Mouse (Mus musculus) T-helper 2 cell (primary cell): ENCODE measurements around the gene Plekhh3.

Experiments
- in situ Hi-C: fragments of 300-600 bp; cut with MboI, MseI; formaldehyde crosslinking; loops from one replicate; pipeline ENCODE4 v1.15.1; 2025; ENCODE audit warnings: high pct_unique_total_duplicates

Gene Plekhh3

GRCm38 (mm10) chr11:101155728-101156371, 15.3 kb downstream of the Plekhh3 start, which contains the start of gene Tubg2:
Gene Tubg2, plus strand, starts transcription at chr11:101155907.
- in situ Hi-C loops = no loop called here

GRCm38 (mm10) chr11:101155151-101155550, 16.0 kb downstream of the Plekhh3 start:
- in situ Hi-C loops = no loop called here

GRCm38 (mm10) chr11:101154648-101155047, 16.5 kb downstream of the Plekhh3 start:
- in situ Hi-C loops = no loop called here

GRCm38 (mm10) chr11:101152825-101153224, 18.3 kb downstream of the Plekhh3 start:
- in situ Hi-C loops = no loop called here

GRCm38 (mm10) chr11:101151063-101151462, 20.1 kb downstream of the Plekhh3 start:
- in situ Hi-C loops = no loop called here

- in situ Hi-C loops = no loop called here
Measured at GRCm38 (mm10) chr11:101149178-101150105, 21.7 kb downstream of the Plekhh3 start.

GRCm38 (mm10) chr11:101148751-101149150, 22.4 kb downstream of the Plekhh3 start:
- in situ Hi-C loops = no loop called here

GRCm38 (mm10) chr11:101146377-101146776, 24.8 kb downstream of the Plekhh3 start:
- in situ Hi-C loops = no loop called here

DNA sequence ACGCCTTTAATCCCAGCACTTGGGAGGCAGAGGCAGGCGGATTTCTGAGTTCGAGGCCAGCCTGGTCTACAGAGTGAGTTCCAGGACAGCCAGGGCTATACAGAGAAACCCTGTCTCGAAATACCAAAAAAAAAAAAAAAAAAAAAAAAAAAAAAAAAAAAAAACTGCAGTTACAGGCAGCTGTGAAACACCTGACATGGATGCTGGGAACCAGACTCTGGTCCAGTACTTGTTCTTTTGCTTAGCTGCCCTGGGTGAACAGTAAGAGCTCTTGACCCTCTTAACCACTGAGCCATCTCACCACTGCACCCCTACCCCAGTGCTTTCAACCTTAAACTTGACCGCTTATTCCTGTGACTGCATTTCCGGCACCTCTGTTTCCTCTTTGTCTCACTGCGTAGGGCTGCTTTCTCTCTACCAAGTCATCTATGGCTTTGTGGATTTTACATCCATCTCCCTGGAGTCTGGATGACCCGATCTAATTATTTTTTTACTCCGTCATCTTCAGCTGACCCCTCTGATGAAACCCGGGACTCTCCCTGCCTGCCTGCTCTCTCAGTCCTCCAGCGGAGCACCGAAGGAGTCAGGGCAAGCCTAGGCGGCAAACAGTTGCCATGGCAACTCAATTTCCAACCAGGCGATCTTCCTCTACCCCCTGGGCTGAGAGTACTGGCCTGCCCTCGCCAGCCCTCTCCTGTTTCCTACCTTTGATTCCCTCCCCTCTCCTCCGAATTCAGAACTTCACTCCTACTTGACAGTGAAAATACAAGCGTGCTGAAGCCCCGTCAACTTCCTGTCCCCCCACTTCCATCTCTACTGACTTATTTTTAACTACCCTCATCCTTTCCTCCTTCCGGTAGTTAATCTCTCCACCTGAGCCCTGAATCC, 27.6 kb downstream of the Plekhh3 start:
- in situ Hi-C loops = no loop called here

DNA sequence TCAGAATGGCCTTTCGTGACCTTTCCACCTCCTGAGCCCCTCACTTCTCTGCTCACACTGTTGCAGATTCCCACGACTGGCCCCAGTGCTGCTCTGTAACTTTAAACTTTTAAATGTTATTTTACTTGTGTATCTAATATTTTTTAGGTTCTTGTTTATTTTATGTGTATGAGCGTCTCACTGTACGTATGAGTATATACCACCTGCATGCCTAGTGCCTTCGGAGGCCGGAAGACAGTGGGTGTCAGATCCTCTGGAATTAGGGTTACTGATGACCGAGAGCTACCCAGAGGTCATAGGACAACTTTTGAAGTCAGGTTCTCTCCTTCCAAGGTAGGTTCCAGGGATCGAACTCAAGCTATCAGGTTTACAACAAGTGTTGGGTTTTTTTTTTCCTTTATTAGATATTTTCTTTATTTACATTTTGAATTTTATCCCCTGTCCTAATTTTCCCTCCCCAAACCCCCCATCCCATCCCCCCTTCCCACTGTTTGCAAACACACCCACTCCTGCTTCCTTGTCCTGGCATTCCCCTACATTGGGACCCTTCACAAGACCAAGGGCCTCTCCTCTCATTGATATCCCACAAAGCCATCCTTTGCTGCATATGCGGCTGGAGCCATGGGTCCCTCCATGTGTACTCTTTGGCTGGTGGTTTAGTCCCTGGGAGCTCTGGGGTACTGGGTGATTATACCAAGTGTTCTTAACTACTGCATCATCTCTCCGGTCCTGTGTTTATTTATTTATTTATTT, 28.8 kb downstream of the Plekhh3 start:
- in situ Hi-C loops = no loop called here

GRCm38 (mm10) chr11:101141088-101141487, 30.1 kb downstream of the Plekhh3 start:
- in situ Hi-C loops = no loop called here

GRCm38 (mm10) chr11:101140164-101140819, 30.9 kb downstream of the Plekhh3 start:
- in situ Hi-C loops = no loop called here

- in situ Hi-C loops = loop anchor here (10.0 kb wide), 1 partner anchor 494 kb away; no protein-coding TSS in a partner anchor
Measured at GRCm38 (mm10) chr11:101138536-101139181, 32.5 kb downstream of the Plekhh3 start.

DNA sequence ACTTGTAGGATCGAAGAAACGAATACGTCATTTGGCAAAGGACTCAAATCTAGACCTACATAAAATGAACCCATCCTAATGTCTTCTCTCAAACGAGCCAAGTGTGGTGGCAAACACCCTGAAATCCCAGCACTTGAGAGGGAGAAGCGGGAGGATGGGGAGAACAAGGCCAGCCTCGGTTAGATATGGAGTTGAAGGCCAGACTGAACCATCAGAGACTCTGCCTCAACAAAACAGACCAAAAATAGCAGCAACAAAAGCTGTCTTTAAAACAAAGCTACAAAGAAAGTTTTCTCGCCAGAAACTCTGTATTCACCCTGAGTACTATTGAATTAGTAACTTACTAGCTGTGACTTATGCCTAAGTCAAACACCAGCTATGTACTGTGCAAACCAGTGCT, 34.2 kb downstream of the Plekhh3 start:
- in situ Hi-C loops = loop anchor here (10.0 kb wide), 1 partner anchor 492 kb away; no protein-coding TSS in a partner anchor

GRCm38 (mm10) chr11:101134217-101134865, 36.8 kb downstream of the Plekhh3 start:
- in situ Hi-C loops = loop anchor here (10.0 kb wide), 1 partner anchor 490 kb away; no protein-coding TSS in a partner anchor

DNA sequence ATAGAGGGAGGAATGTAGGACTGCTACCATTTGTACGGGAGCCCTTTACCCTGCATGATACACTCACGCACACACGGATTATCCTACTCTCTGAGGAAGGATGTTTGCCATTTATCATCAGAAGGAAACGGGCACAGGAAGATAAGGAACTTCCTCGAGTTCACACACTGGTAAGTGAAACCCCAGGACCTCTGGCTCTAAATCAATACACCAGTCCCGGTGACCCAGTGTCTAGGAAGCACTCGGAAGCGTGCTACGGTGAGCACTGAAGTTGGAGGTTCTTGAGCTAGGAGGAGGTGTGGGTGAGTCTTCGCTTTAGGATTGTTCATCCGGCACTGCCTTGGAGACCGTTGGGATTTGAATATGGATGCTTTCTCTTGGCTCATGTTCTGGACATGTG, 38.1 kb downstream of the Plekhh3 start:
- in situ Hi-C loops = loop anchor here (10.0 kb wide), 1 partner anchor 488 kb away; no protein-coding TSS in a partner anchor

GRCm38 (mm10) chr11:101131701-101132100, 39.5 kb downstream of the Plekhh3 start:
- in situ Hi-C loops = loop anchor here (10.0 kb wide), 1 partner anchor 487 kb away; no protein-coding TSS in a partner anchor

DNA sequence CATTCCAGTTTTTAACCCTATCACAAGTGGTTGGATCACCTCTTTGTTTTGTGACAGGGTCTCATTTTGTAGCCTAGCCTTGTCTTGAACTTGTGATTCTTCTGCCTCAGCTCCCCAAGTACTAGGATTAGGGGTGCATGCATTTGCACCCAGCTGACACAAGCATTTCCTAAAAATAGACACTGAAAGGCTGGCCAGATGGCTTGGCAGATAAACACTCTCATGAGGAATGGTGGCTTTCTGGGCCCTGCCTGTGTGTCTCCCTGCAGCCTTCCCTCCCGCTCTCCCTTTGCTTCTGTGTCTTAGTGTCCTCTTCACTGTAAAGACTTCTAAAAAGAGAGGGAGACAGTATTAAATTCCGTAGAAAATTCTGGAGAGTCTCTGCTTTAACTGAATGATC, 40.0 kb downstream of the Plekhh3 start:
- in situ Hi-C loops = loop anchor here (10.0 kb wide), 1 partner anchor 486 kb away; no protein-coding TSS in a partner anchor
